Mouse (Mus musculus): ENCODE results near the gene Car15.

DNA sequence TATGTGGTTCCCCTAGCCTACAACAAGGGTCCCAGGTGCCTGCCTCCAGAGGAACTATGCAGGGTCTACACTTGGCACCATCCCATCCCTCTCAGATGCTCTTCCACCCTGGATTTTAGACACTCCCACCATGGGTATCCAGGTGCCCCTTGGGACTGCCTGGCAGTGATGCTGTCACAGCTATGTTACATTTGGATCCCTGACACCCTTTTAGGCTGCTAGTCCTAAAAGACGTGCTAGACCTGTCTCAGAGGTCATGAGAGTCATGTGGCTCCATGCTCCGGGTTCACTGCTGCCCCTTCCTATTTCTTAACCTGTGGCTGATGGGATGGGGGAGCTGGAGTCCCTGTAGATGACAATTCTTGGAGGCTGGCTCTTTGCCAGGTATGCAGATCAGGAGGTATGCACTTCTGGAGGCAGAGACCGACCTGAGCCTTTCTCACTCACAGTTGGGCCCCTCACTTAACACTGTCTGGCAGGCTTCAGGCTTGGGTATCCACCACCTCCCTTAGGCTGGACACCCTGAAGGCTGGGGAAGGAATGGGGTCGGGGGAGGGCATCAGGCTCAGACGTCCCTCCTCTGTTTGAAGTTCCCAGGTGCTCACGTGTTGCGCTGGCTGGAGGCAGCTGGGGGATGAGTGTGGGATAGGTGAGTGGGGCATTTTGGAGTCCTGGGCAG is 36.2 kb downstream of the Car15 start:
- TF ChIP-seq POLR2A (IDR thresholded peaks at IDR 0.05; ENCODE audit: borderline replicate concordance, low read depth, low read length) (no peak), CTCF (IDR thresholded peaks at IDR 0.05; ENCODE audit: low read depth, low read length) (no peak)

All from bone marrow macrophage, adult 2 months (primary cell).